Mouse (Mus musculus): ENCODE data around the gene Nat8f1. TPM values are rescaled to one million over a fixed set of nuclear protein-coding genes. Genes with fewer than 3 reads are reported as not detected.
"Not testable (repeated sequence)": the region's sequence is repeated elsewhere in the genome, so short reads cannot be mapped to it uniquely, and the experiment has no call there.

The Nat8f1 gene
- total and polyA plus RNA-seq, 3 experiments: 0.50 to 4.7 (median 1.4) TPM

GRCm38 (mm10) chr6:85867726-85868690 is 47.5 kb downstream of the Nat8f1 start:
- Histone ChIP-seq H3K79me2 (replicated peaks; ENCODE audit: control insufficient read depth, extremely low read depth, insufficient read depth, poor library complexity, severe bottlenecking) (no peaks in the 10 kb centered on the region), H3K4me3 (replicated peaks in 1 of 3; ENCODE audit: low read depth in 2 of 3, low read length in 2 of 3, poor library complexity in 1 of 3) (no peak overlapping the region), H3K36me3 (replicated peaks in 1 of 2; ENCODE audit: control insufficient read depth in 1 of 2, insufficient read depth in 1 of 2, low read length in 1 of 2) (no peaks in the 10 kb centered on the region), H3K9ac (ENCODE audit: insufficient read depth, low read depth) (no peak overlapping the region), H3K27me3 (replicated peaks) (peaks cover 36% of the 10 kb centered on the region), H3K4me1 (ENCODE audit: control insufficient read depth in 1 of 2, insufficient read depth in 2 of 2) (no peaks in the 10 kb centered on the region), H3K9me3 (replicated peaks; ENCODE audit: low read length) (no peaks in the 10 kb centered on the region), H3K4me2 (ENCODE audit: insufficient read depth, low read depth, poor library complexity, severe bottlenecking) (no peak overlapping the region), H3K27ac (ENCODE audit: insufficient read depth, low read depth) (no peak overlapping the region)
- TF ChIP-seq USF1 (IDR thresholded peaks at IDR 0.05; ENCODE audit: low read depth, low read length): no peak
- TF ChIP-seq JUN (IDR thresholded peaks at IDR 0.05; ENCODE audit: insufficient read depth, low read depth, low read length): no peak
- no peak for TF ChIP-seq ZKSCAN1 (IDR thresholded peaks at IDR 0.05; ENCODE audit: borderline replicate concordance, low read depth, low read length)
- no peak for TF ChIP-seq NRF1 (IDR thresholded peaks at IDR 0.05; ENCODE audit: low read depth, low read length)
- TF ChIP-seq CHD2 (IDR thresholded peaks at IDR 0.05; ENCODE audit: low read length): no peak
- no peak for TF ChIP-seq ZMIZ1 (IDR thresholded peaks at IDR 0.05; ENCODE audit: low read depth, low read length)
- TF ChIP-seq NELFE (IDR thresholded peaks at IDR 0.05; ENCODE audit: low read depth, low read length): no peak
- TF ChIP-seq POLR2AphosphoS2 (IDR thresholded peaks at IDR 0.05; ENCODE audit: low read depth, low read length): no peak
- no peak for TF ChIP-seq E2F4 (IDR thresholded peaks at IDR 0.05; ENCODE audit: insufficient replicate concordance, low read depth, low read length)
- in situ Hi-C loops (cut with MboI; ENCODE audit: low pct_ligation_motif_present, low pct_unique_long_range_greater_than_20kb, low sequenced_read_pairs) (no loop called here), dilution Hi-C loops (cut with MboI; ENCODE audit: extremely low pct_ligation_motif_present, extremely low pct_unique_long_range_greater_than_20kb, low sequenced_read_pairs) (no loop called here)
- DNase-seq (ENCODE audit: extremely low read depth): no peak

GRCm38 (mm10) chr6:85866995-85867394 is 48.5 kb downstream of the Nat8f1 start:
- H3K27ac ChIP-seq (ENCODE audit: insufficient read depth, low read depth); H3K9ac ChIP-seq (ENCODE audit: insufficient read depth, low read depth); H3K9me3 ChIP-seq (replicated peaks; ENCODE audit: low read length); H3K4me2 ChIP-seq (ENCODE audit: insufficient read depth, low read depth, poor library complexity, severe bottlenecking); in situ Hi-C loops (cut with MboI; ENCODE audit: low pct_ligation_motif_present, low pct_unique_long_range_greater_than_20kb, low sequenced_read_pairs); dilution Hi-C loops (cut with MboI; ENCODE audit: extremely low pct_ligation_motif_present, extremely low pct_unique_long_range_greater_than_20kb, low sequenced_read_pairs); H3K79me2 ChIP-seq (replicated peaks; ENCODE audit: control insufficient read depth, extremely low read depth, insufficient read depth, poor library complexity, severe bottlenecking); H3K36me3 ChIP-seq (replicated peaks in 1 of 2; ENCODE audit: control insufficient read depth in 1 of 2, insufficient read depth in 1 of 2, low read length in 1 of 2); DNase-seq (ENCODE audit: extremely low read depth); H3K4me1 ChIP-seq (ENCODE audit: control insufficient read depth in 1 of 2, insufficient read depth in 2 of 2); H3K4me3 ChIP-seq (replicated peaks in 1 of 3; ENCODE audit: low read depth in 2 of 3, low read length in 2 of 3, poor library complexity in 1 of 3): not testable (repeated sequence)
- peaks cover 41% of the 10 kb centered on the region for H3K27me3 ChIP-seq (replicated peaks)

GRCm38 (mm10) chr6:85866166-85866565 is 49.3 kb downstream of the Nat8f1 start:
- DNase-seq (ENCODE audit: extremely low read depth); H3K9ac ChIP-seq (ENCODE audit: insufficient read depth, low read depth); H3K4me1 ChIP-seq (ENCODE audit: control insufficient read depth in 1 of 2, insufficient read depth in 2 of 2); H3K4me3 ChIP-seq (replicated peaks in 1 of 3; ENCODE audit: low read depth in 2 of 3, low read length in 2 of 3, poor library complexity in 1 of 3); H3K27ac ChIP-seq (ENCODE audit: insufficient read depth, low read depth); in situ Hi-C loops (cut with MboI; ENCODE audit: low pct_ligation_motif_present, low pct_unique_long_range_greater_than_20kb, low sequenced_read_pairs); H3K4me2 ChIP-seq (ENCODE audit: insufficient read depth, low read depth, poor library complexity, severe bottlenecking); H3K36me3 ChIP-seq (replicated peaks in 1 of 2; ENCODE audit: control insufficient read depth in 1 of 2, insufficient read depth in 1 of 2, low read length in 1 of 2); H3K79me2 ChIP-seq (replicated peaks; ENCODE audit: control insufficient read depth, extremely low read depth, insufficient read depth, poor library complexity, severe bottlenecking); dilution Hi-C loops (cut with MboI; ENCODE audit: extremely low pct_ligation_motif_present, extremely low pct_unique_long_range_greater_than_20kb, low sequenced_read_pairs); H3K9me3 ChIP-seq (replicated peaks; ENCODE audit: low read length): not testable (repeated sequence)
- peaks cover 50% of the 10 kb centered on the region for H3K27me3 ChIP-seq (replicated peaks)

- H3K27ac ChIP-seq (ENCODE audit: insufficient read depth, low read depth); in situ Hi-C loops (cut with MboI; ENCODE audit: low pct_ligation_motif_present, low pct_unique_long_range_greater_than_20kb, low sequenced_read_pairs); dilution Hi-C loops (cut with MboI; ENCODE audit: extremely low pct_ligation_motif_present, extremely low pct_unique_long_range_greater_than_20kb, low sequenced_read_pairs): not testable (repeated sequence)
These were observed 50.4 kb downstream of the Nat8f1 start for GRCm38 (mm10) chr6:85864900-85865639.

More at GRCm38 (mm10) chr6:85864900-85865639, 50.4 kb downstream of the Nat8f1 start:
- H3K79me2 ChIP-seq (replicated peaks; ENCODE audit: control insufficient read depth, extremely low read depth, insufficient read depth, poor library complexity, severe bottlenecking); H3K9ac ChIP-seq (ENCODE audit: insufficient read depth, low read depth); H3K4me2 ChIP-seq (ENCODE audit: insufficient read depth, low read depth, poor library complexity, severe bottlenecking); DNase-seq (ENCODE audit: extremely low read depth); H3K36me3 ChIP-seq (replicated peaks in 1 of 2; ENCODE audit: control insufficient read depth in 1 of 2, insufficient read depth in 1 of 2, low read length in 1 of 2); H3K4me3 ChIP-seq (replicated peaks in 1 of 3; ENCODE audit: low read depth in 2 of 3, low read length in 2 of 3, poor library complexity in 1 of 3); H3K4me1 ChIP-seq (ENCODE audit: control insufficient read depth in 1 of 2, insufficient read depth in 2 of 2); H3K9me3 ChIP-seq (replicated peaks; ENCODE audit: low read length): not testable (repeated sequence)
- peaks cover 61% of the 10 kb centered on the region for H3K27me3 ChIP-seq (replicated peaks)
